Mouse (Mus musculus): Measurements from ENCODE around the gene Gm20441.

The Gm20441 gene

GRCm38 (mm10) chr10:75780769-75781578 is at the start of gene Gm20441, which contains the start of gene Gstt3:
TSS of gene Gm20441 (minus strand) at chr10:75780954.
TSS of gene Gstt3 (minus strand) at chr10:75781414.
- DNase-seq (ENCODE audit: low read depth, low spot score) = peak; percentile 78

GRCm38 (mm10) chr10:75830275-75830670 is 49.5 kb upstream of the Gm20441 start:
- no peak for DNase-seq (ENCODE audit: low read depth, low spot score)

DNA sequence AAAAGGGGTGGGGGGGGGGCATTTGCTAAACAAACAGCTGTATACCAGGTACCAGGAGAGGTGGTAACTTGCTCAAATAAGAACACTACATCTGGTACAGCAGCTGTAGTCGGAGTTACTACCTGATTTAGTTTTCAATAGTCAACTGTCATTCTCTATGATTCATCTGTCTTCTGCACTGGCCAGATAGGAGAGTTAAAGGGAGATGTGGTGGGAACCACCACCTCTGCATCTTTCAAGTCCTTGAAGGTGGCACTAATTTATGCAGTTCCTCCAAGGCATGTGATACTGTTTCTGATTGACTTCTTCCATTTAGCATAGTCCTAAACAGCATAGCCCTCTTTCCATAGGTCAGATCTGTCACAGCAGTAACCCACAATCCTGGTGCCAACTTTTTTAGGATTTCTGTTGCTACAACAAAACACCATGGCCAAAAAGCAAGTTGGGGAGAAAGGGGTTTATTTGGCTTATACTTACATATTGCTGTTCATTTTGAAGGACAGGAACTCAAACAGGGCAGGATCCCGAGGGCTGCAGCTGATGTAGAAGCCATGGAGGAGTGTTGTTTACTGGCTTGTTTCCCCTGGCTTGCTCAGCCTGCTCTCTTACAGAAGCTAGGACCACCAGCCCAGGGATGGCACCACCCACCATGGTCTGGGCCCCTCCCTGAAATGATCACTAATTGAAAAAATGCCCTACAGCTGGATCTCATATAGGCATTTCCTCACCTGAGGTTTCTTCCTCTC is 48.9 kb upstream of the Gm20441 start:
- DNase-seq (ENCODE audit: low read depth, low spot score) = no peak

GRCm38 (mm10) chr10:75828500-75828931 is 47.8 kb upstream of the Gm20441 start:
- peak; percentile 97 for DNase-seq (ENCODE audit: low read depth, low spot score)

- peak; percentile 92 for DNase-seq (ENCODE audit: low read depth, low spot score)
Observed at GRCm38 (mm10) chr10:75827668-75828360, 47.1 kb upstream of the Gm20441 start.

- DNase-seq (ENCODE audit: low read depth, low spot score) = no peak
Observed at GRCm38 (mm10) chr10:75824530-75824929, 43.8 kb upstream of the Gm20441 start.

GRCm38 (mm10) chr10:75823782-75824181 is 43.0 kb upstream of the Gm20441 start:
- DNase-seq (ENCODE audit: low read depth, low spot score) = no peak

- no peak for DNase-seq (ENCODE audit: low read depth, low spot score)
Observed at GRCm38 (mm10) chr10:75822443-75822842, 41.7 kb upstream of the Gm20441 start, which contains the start of gene Gstt4. TSS of gene Gstt4 (minus strand) at chr10:75822543.

- no peak for DNase-seq (ENCODE audit: low read depth, low spot score)
Observed at GRCm38 (mm10) chr10:75819882-75820281, 39.1 kb upstream of the Gm20441 start.

GRCm38 (mm10) chr10:75818641-75819040 is 37.9 kb upstream of the Gm20441 start:
- no peak for DNase-seq (ENCODE audit: low read depth, low spot score)

DNA sequence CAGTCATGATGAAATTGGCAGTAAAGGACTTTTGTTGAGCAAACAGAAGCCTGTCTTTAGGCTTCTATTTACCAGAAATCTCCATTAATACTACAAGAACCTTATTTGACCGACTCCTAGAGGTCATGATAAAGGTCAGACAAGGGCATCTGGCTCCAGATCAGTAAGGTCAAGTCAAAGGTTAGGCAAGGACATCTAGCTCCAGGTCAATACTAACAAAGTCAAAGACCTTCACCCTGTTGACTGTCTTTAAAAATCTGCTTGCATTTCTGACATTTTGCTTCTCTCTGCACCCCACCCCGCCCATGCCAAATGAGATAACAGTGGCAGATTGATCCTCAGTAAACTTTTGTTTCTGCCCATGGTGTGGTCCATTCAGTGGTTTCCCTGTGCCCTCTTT is 23.5 kb upstream of the Gm20441 start:
- no peak for DNase-seq (ENCODE audit: low read depth, low spot score)

GRCm38 (mm10) chr10:75798176-75798696 is 17.5 kb upstream of the Gm20441 start, which contains the start of gene Gstt1:
TSS of gene Gstt1 (minus strand) at chr10:75798584.
- peak; percentile 63 for DNase-seq (ENCODE audit: low read depth, low spot score)

GRCm38 (mm10) chr10:75797619-75798175 is 16.9 kb upstream of the Gm20441 start:
- peak; percentile 67 for DNase-seq (ENCODE audit: low read depth, low spot score)

DNA sequence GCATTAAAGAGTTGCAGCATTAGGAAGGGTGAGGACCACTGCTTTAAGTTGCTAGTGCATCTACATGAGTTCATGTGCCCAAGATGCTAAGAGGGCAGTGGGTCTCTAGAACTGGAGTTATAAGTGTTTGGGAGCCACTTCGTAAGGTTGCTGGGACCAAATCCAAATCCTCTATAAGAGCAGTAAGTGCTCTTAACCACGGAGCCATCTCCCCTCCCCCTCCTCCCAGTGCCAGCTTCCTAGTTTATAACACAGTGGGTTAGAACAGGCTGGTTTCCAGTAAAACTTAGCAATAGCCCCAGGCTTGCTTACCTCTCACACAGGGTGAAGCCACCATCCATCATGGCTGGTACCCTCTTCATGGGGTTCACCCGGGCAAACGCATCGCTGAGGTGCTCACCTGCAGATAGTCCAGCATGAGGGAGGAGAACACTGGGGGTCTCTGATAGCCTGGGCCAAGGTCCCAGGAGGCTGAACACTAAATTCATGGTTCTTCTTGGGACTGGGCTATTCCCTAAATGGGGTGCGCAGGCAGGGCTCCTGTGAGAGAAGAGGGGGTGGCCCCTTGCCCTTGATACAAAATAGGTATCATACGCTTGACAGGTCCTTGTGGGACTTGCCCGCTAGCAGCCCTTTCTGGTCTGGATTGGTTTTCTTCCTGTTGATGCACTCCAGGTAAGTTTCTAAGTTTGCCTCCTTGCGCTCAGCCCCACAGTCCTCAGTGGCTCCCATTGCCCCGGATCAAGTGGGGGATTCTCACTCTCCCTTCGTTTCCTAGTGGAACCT is 16.2 kb upstream of the Gm20441 start:
- DNase-seq (ENCODE audit: low read depth, low spot score) = no peak

GRCm38 (mm10) chr10:75794880-75795279 is 14.1 kb upstream of the Gm20441 start:
- DNase-seq (ENCODE audit: low read depth, low spot score) = no peak

DNA sequence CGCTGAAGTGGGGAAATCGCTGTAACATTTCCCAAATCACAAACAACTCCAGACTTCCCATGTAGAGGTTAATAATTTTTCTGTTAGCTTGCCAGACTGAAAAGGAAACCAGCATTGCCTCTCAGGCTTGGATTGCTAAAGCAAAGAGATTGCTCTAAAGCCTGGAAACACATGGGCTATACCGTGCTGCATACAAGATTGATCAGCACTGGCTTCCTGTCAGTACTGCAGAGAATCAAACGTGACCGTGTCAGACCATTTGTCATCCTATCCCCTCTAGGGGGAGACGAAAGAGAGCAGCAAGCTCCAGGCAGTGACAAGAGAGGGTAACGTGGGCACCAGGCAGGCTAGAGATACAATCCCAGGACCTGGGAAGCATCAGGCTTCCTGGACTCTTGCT is 10.0 kb upstream of the Gm20441 start:
- DNase-seq (ENCODE audit: low read depth, low spot score) = no peak

DNA sequence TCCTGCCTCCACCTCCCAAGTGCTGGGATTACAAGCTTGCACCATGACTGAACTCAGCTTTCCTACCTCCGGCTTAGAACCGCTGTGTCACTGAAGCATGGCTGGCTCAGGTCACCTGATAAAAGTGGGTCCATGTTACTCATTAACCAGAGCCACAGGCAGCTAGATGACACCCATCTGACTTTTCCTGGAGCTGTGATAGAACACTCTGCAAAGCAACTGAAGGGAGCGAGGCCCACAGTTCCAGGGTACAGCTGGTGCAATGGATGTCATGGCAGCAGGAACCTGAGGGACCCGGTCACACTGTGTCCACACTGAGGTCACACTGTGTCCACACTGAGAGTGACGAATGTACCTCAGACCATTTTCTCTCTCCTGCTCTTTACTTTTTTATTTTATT is 9.1 kb upstream of the Gm20441 start:
- DNase-seq (ENCODE audit: low read depth, low spot score) = no peak

- no peak for DNase-seq (ENCODE audit: low read depth, low spot score)
Observed at GRCm38 (mm10) chr10:75789081-75789735, 8.5 kb upstream of the Gm20441 start.

GRCm38 (mm10) chr10:75788277-75788676 is 7.5 kb upstream of the Gm20441 start:
- no peak for DNase-seq (ENCODE audit: low read depth, low spot score)

GRCm38 (mm10) chr10:75785442-75785841 is 4.7 kb upstream of the Gm20441 start:
- DNase-seq (ENCODE audit: low read depth, low spot score) = no peak
